Mouse (Mus musculus): ENCODE data around the gene Cntnap2. TPM values are rescaled to one million over a fixed set of nuclear protein-coding genes. Genes with fewer than 3 reads are reported as not detected.

The Cntnap2 gene
- total and polyA plus RNA-seq, 3 experiments: 0.30 to 0.79 (median 0.44) TPM

- no peak overlapping the region for H3K27ac ChIP-seq (ENCODE audit: insufficient read depth, low read depth)
- H3K4me2 ChIP-seq (ENCODE audit: insufficient read depth, low read depth, poor library complexity, severe bottlenecking): no peak overlapping the region
- in situ Hi-C loops (cut with MboI; ENCODE audit: low pct_ligation_motif_present, low pct_unique_long_range_greater_than_20kb, low sequenced_read_pairs) (no loop called here), dilution Hi-C loops (cut with MboI; ENCODE audit: extremely low pct_ligation_motif_present, extremely low pct_unique_long_range_greater_than_20kb, low sequenced_read_pairs) (no loop called here)
- no peaks in the 10 kb centered on the region for H3K79me2 ChIP-seq (replicated peaks; ENCODE audit: control insufficient read depth, extremely low read depth, insufficient read depth, poor library complexity, severe bottlenecking)
- no peaks in the 10 kb centered on the region for H3K4me1 ChIP-seq (ENCODE audit: control insufficient read depth in 1 of 2, insufficient read depth in 2 of 2)
- DNase-seq (ENCODE audit: extremely low read depth): no peak
- H3K4me3 ChIP-seq (replicated peaks in 1 of 3; ENCODE audit: low read depth in 2 of 3, low read length in 2 of 3, poor library complexity in 1 of 3): no peak overlapping the region
- no peaks in the 10 kb centered on the region for H3K9me3 ChIP-seq (replicated peaks; ENCODE audit: low read length)
- no peaks in the 10 kb centered on the region for H3K36me3 ChIP-seq (replicated peaks in 1 of 2; ENCODE audit: control insufficient read depth in 1 of 2, insufficient read depth in 1 of 2, low read length in 1 of 2)
- TF ChIP-seq CHD1 (IDR thresholded peaks at IDR 0.05; ENCODE audit: low read depth, low read length) (no peak), MXI1 (IDR thresholded peaks at IDR 0.05; ENCODE audit: low read depth, low read length) (no peak), NRF1 (IDR thresholded peaks at IDR 0.05; ENCODE audit: low read depth, low read length) (no peak), MEF2A (IDR thresholded peaks at IDR 0.05; ENCODE audit: borderline replicate concordance, low read depth, low read length) (no peak), USF1 (IDR thresholded peaks at IDR 0.05; ENCODE audit: low read depth, low read length) (no peak), ZKSCAN1 (IDR thresholded peaks at IDR 0.05; ENCODE audit: borderline replicate concordance, low read depth, low read length) (no peak), MAFK (IDR thresholded peaks at IDR 0.05; ENCODE audit: insufficient replicate concordance, low read length) (no peak), POLR2A (IDR thresholded peaks at IDR 0.05; ENCODE audit: low read depth, low read length) (no peak), GABPA (IDR thresholded peaks at IDR 0.05; ENCODE audit: insufficient replicate concordance, low read depth, low read length) (no peak), USF2 (conservative IDR thresholded peaks at IDR 0.05; ENCODE audit: low read depth, low read length) (no peak), MAZ (IDR thresholded peaks at IDR 0.05; ENCODE audit: low read depth, low read length) (no peak), NELFE (IDR thresholded peaks at IDR 0.05; ENCODE audit: low read depth, low read length) (no peak)
- H3K27me3 ChIP-seq (replicated peaks): no peaks in the 10 kb centered on the region
- no peak overlapping the region for H3K9ac ChIP-seq (ENCODE audit: insufficient read depth, low read depth)
These were observed 1360.7 kb downstream of the Cntnap2 start for GRCm38 (mm10) chr6:46419827-46420226.

- Histone ChIP-seq H3K36me3 (replicated peaks in 1 of 2; ENCODE audit: control insufficient read depth in 1 of 2, insufficient read depth in 1 of 2, low read length in 1 of 2) (no peaks in the 10 kb centered on the region), H3K27ac (ENCODE audit: insufficient read depth, low read depth) (no peak overlapping the region), H3K27me3 (replicated peaks) (no peaks in the 10 kb centered on the region), H3K79me2 (replicated peaks; ENCODE audit: control insufficient read depth, extremely low read depth, insufficient read depth, poor library complexity, severe bottlenecking) (no peaks in the 10 kb centered on the region), H3K4me1 (ENCODE audit: control insufficient read depth in 1 of 2, insufficient read depth in 2 of 2) (no peaks in the 10 kb centered on the region), H3K4me3 (replicated peaks in 1 of 3; ENCODE audit: low read depth in 2 of 3, low read length in 2 of 3, poor library complexity in 1 of 3) (no peak overlapping the region), H3K4me2 (ENCODE audit: insufficient read depth, low read depth, poor library complexity, severe bottlenecking) (no peak overlapping the region), H3K9me3 (replicated peaks; ENCODE audit: low read length) (no peaks in the 10 kb centered on the region), H3K9ac (ENCODE audit: insufficient read depth, low read depth) (no peak overlapping the region)
- in situ Hi-C loops (cut with MboI; ENCODE audit: low pct_ligation_motif_present, low pct_unique_long_range_greater_than_20kb, low sequenced_read_pairs): no loop called here
- no peak for TF ChIP-seq JUN (IDR thresholded peaks at IDR 0.05; ENCODE audit: insufficient read depth, low read depth, low read length)
- no peak for TF ChIP-seq ZNF384 (IDR thresholded peaks at IDR 0.05; ENCODE audit: low read depth, low read length)
- no peak for TF ChIP-seq MYC (IDR thresholded peaks at IDR 0.05; ENCODE audit: low read depth, low read length)
- TF ChIP-seq TCF12 (IDR thresholded peaks at IDR 0.05; ENCODE audit: low read depth, low read length): no peak
- TF ChIP-seq CHD1 (IDR thresholded peaks at IDR 0.05; ENCODE audit: low read depth, low read length): no peak
- TF ChIP-seq MEF2A (IDR thresholded peaks at IDR 0.05; ENCODE audit: borderline replicate concordance, low read depth, low read length): no peak
- no peak for TF ChIP-seq E2F4 (IDR thresholded peaks at IDR 0.05; ENCODE audit: insufficient replicate concordance, low read depth, low read length)
- no peak for TF ChIP-seq NELFE (IDR thresholded peaks at IDR 0.05; ENCODE audit: low read depth, low read length)
- dilution Hi-C loops (cut with MboI; ENCODE audit: extremely low pct_ligation_motif_present, extremely low pct_unique_long_range_greater_than_20kb, low sequenced_read_pairs): no loop called here
- DNase-seq (ENCODE audit: extremely low read depth): no peak
These were observed 1361.2 kb downstream of the Cntnap2 start for GRCm38 (mm10) chr6:46420349-46420748.
